24 mouse cellular contexts compared by ENCODE assay signal in the genomic region with DNA sequence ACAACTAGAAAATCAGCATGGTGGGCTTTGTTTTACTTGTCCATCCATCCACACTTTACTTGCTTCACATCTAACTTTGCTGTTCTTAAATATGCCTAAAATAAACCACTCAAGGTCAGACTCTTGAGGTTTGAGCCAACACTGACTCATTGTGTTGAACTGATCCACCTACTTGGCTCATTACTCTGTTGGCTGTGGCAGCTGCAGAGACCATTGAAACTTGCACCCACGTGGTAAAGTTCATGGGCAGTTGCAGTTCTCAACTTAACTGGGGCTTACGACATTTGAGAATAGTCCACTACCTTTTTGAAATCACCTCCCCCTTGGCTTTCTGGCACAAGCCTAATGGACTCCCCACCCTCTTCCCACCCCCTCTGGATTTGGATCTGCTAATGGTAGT.
A peak's percentile ranks its signal among the peaks of the same experiment; 100 is the strongest.
DNase-seq lines count a peak whose midpoint lies in the region; ATAC-seq and TF ChIP-seq lines count a peak whose summit lies in the region.
"Had no signal": no experiment of that assay in that cellular context is flagged by ENCODE, and none has a peak within 500 bp of the region (broad histone marks: within the 10 kb centered on the region; RNA-seq: fewer than 3 reads in every experiment).

No protein-coding gene starts in this region.

- no peak overlapping the region for H3K9ac ChIP-seq in heart, embryonic 11.5 days (ENCODE audit: low read depth, low read length)
- H3K9ac ChIP-seq: embryonic facial prominence, embryonic 13.5 days; forebrain, postnatal 0 days; hindbrain, embryonic 14.5 days; intestine, embryonic 15.5 days; lung, embryonic 14.5 days; neural tube, embryonic 15.5 days had no signal

- no peaks in the 10 kb centered on the region for H3K27me3 ChIP-seq in heart, embryonic 11.5 days (ENCODE audit: control insufficient read depth, insufficient read depth, low read length)
- H3K27me3 ChIP-seq: embryonic facial prominence, embryonic 13.5 days; intestine, embryonic 15.5 days; megakaryocyte, embryonic 14.5 days; neural tube, embryonic 15.5 days had no signal

- no peak overlapping the region for H3K27ac ChIP-seq in heart, embryonic 11.5 days (ENCODE audit: low read depth, low read length)
- H3K27ac ChIP-seq: embryonic facial prominence, embryonic 13.5 days; hindbrain, embryonic 14.5 days; intestine, embryonic 15.5 days; left cerebral cortex, adult 2 months; neural tube, embryonic 15.5 days had no signal

- ATAC-seq in heart, embryonic 11.5 days (replicated peaks; ENCODE audit: insufficient number of reproducible peaks, low FRiP score, low TSS enrichment), result no peak
- ATAC-seq: forebrain, postnatal 0 days; intestine, embryonic 15.5 days had no signal

- no peaks in the 10 kb centered on the region for H3K36me3 ChIP-seq in heart, embryonic 11.5 days (ENCODE audit: control insufficient read depth, insufficient read depth, low read length)
- H3K36me3 ChIP-seq: embryonic facial prominence, embryonic 13.5 days; intestine, embryonic 15.5 days; neural tube, embryonic 15.5 days had no signal

- no peaks in the 10 kb centered on the region for H3K4me1 ChIP-seq in heart, embryonic 11.5 days (ENCODE audit: control insufficient read depth, insufficient read depth, low read length)
- no peaks in the 10 kb centered on the region for H3K4me1 ChIP-seq in lung, adult 2 months (ENCODE audit: control insufficient read depth, insufficient read depth, low read length)
- H3K4me1 ChIP-seq: embryonic facial prominence, embryonic 13.5 days; intestine, embryonic 15.5 days; megakaryocyte, embryonic 14.5 days; neural tube, embryonic 15.5 days had no signal

- intact Hi-C loops in heart, postnatal 36 days (cut with DNase I), result no loop called here

- TF ChIP-seq POLR2A in lung, adult 2 months (IDR thresholded peaks at IDR 0.05; ENCODE audit: borderline replicate concordance, extremely low read depth, low read depth, low read length), result no peak

- WGBS in heart, embryonic 11.5 days (ENCODE audit: insufficient replicate concordance), result 76% methylated on average over 2 of the region's 2 CpGs
- 52% methylated on average over 2 of the region's 2 CpGs for WGBS in lung, adult 2 months

- no peaks in the 10 kb centered on the region for H3K9me3 ChIP-seq in heart, embryonic 11.5 days (replicated peaks; ENCODE audit: control insufficient read depth, low read length)
- H3K9me3 ChIP-seq: intestine, embryonic 15.5 days had no signal

- no peak overlapping the region for H3K4me3 ChIP-seq in heart, embryonic 11.5 days (ENCODE audit: low read depth, low read length)
- no peak overlapping the region for H3K4me3 ChIP-seq in lung, adult 2 months (replicated peaks; ENCODE audit: extremely low read depth, low read depth, low read length)
- H3K4me3 ChIP-seq: embryonic facial prominence, embryonic 13.5 days; intestine, embryonic 15.5 days; left cerebral cortex, adult 2 months; megakaryocyte, embryonic 14.5 days; neural tube, embryonic 15.5 days had no signal

- no peak for TF ChIP-seq CTCF in lung, adult 2 months (IDR thresholded peaks at IDR 0.05; ENCODE audit: insufficient read depth, low read length)

- DNase-seq in heart, adult 11 months, result peak; percentile 93
- DNase-seq in lung, postnatal 25 days (ENCODE audit: low spot score), result peak; percentile 4
- no peak for DNase-seq in lung, adult 2 months
- DNase-seq in adrenal gland, postnatal 14 days, result peak; percentile 67
- peak; percentile 3 to 13 for DNase-seq in heart, postnatal 36 days
- DNase-seq in embryo, embryonic 9.5 days (ENCODE audit: extremely low spot score), result no peak
- DNase-seq in kidney, adult 11 months, result no peak
- DNase-seq: cerebellum, adult 9-11 months; forebrain, postnatal 0 days; kidney, postnatal 36 days; layer of hippocampus, adult 9-11 months; left cerebral cortex, postnatal 4 days; liver; lung, embryonic 14.5 days; midbrain, embryonic 14.5 days; right cerebral cortex, postnatal 25 days; thymus, adult 2 months had no signal

- no peak overlapping the region for H3K4me2 ChIP-seq in heart, embryonic 11.5 days
- H3K4me2 ChIP-seq: embryonic facial prominence, embryonic 13.5 days; hindbrain, embryonic 14.5 days; intestine, embryonic 15.5 days; lung, embryonic 14.5 days; neural tube, embryonic 15.5 days had no signal

Comparison
In these comparisons a context has a peak if more than half of its experiments do, and no peak if none do; other contexts are left out.
1. DNase-seq: peak in heart, adult 11 months (single experiment), lung, postnatal 25 days (single experiment), adrenal gland, postnatal 14 days (single experiment) and heart, postnatal 36 days (2 of 2); none in lung, adult 2 months (single experiment), embryo, embryonic 9.5 days (single experiment) and kidney, adult 11 months (single experiment).